Mouse (Mus musculus): ENCODE data around the gene Rnf186. TPM values are rescaled to one million over a fixed set of nuclear protein-coding genes. Genes with fewer than 3 reads are reported as not detected.
"Not testable (repeated sequence)": the region's sequence is repeated elsewhere in the genome, so short reads cannot be mapped to it uniquely, and the experiment has no call there.

Rnf186 gene
- total RNA-seq, 1 experiment from 2014 or later, result not detected

- ATAC-seq (replicated peaks; ENCODE audit: low read depth, poor library complexity, severe bottlenecking), result no peak
Observed at GRCm38 (mm10) chr4:138969736-138970135, 2.8 kb downstream of the Rnf186 start.

DNA sequence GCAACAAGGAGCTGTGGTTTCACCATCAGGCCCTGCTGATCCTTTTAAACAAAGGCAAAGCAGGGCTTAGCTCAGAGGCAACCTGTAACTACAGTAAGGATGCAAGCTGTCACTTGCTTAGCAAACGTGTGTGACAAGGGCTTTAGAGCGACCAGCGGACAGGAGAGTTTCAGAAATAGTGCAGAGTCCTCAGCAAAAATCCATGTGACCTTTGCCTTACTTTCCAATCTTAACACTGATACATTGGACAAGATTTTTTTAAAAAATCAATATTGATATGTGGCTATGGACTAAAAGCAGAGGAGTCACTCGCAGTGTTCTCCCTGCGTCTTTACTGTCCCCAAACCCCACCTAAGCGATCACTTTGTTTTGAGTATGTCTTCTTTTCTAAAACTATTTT lies 4.5 kb downstream of the Rnf186 start:
- no peak for ATAC-seq (replicated peaks; ENCODE audit: low read depth, poor library complexity, severe bottlenecking)

GRCm38 (mm10) chr4:138972139-138972826 lies 5.4 kb downstream of the Rnf186 start:
- peak; percentile 59 for ATAC-seq (replicated peaks; ENCODE audit: low read depth, poor library complexity, severe bottlenecking)

GRCm38 (mm10) chr4:138972827-138973718 lies 6.2 kb downstream of the Rnf186 start, which contains the start of gene Tmco4:
Tmco4 (plus strand) TSS chr4:138972888.
- peak; percentile 77 for ATAC-seq (replicated peaks; ENCODE audit: low read depth, poor library complexity, severe bottlenecking)

- 0 out of 2 replicates have a peak, but pooled peaks have one; percentile 0 for ATAC-seq (replicated peaks; ENCODE audit: low read depth, poor library complexity, severe bottlenecking)
Observed at GRCm38 (mm10) chr4:138973719-138974115, 6.8 kb downstream of the Rnf186 start.

DNA sequence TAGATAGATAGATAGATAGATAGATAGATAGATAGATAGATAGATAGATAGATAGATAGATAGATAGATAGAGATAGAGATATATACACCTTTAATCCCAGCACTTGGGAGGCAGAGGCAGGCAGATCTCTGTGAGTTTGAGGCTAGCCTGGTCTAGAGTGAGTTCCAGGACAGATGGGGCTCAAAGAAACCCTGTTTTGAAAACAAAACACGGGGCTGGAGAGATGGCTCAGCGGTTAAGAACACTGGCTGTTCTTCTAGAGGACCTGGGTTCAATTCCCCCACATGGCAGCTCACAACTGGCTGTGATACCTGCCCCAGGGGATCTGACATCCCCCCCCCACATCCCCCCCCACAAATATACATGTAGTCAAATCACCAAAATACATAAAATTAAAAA lies 7.6 kb downstream of the Rnf186 start:
- not testable (repeated sequence) for ATAC-seq (replicated peaks; ENCODE audit: low read depth, poor library complexity, severe bottlenecking)

- no peak for ATAC-seq (replicated peaks; ENCODE audit: low read depth, poor library complexity, severe bottlenecking)
Observed at GRCm38 (mm10) chr4:138975194-138975593, 8.3 kb downstream of the Rnf186 start.

DNA sequence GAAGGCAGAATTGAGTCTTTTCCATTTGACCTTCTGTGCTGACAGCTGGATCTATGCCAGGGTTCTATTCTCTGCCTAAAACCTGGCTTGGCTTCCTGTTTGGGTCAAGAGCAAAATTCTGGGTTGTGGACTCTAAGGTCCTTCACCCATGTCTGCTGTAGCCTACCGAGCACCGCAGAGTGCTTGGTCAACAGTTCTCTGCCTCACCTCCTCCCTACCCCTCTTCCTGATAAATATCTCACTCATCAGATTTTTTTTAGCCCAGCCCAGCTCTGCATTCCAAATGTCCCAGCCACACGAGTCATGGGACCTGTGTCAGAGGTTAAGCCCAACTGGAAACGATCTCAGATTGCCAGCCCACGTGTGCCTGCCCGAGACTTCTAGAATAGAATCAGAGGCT lies 9.1 kb downstream of the Rnf186 start:
- no peak for ATAC-seq (replicated peaks; ENCODE audit: low read depth, poor library complexity, severe bottlenecking)

DNA sequence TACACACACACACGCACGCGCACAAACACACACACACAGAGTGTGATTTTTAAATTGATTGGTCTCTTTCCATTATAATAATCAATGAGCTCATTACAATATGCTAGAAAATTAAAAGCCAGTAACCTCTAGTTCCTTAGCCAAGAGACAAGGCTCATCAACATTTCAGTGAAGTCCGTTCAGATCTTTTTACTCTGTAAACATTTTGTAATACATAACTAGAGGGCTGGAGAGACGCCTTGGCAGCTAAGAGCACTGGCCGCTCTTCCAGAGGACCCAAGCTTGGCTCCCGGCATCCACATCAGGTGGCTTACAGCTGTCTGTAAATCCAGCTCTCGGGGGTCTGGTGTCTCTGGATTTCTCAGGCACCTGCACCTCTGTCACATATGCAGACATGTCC lies 13.1 kb downstream of the Rnf186 start:
- ATAC-seq (replicated peaks; ENCODE audit: low read depth, poor library complexity, severe bottlenecking), result no peak

DNA sequence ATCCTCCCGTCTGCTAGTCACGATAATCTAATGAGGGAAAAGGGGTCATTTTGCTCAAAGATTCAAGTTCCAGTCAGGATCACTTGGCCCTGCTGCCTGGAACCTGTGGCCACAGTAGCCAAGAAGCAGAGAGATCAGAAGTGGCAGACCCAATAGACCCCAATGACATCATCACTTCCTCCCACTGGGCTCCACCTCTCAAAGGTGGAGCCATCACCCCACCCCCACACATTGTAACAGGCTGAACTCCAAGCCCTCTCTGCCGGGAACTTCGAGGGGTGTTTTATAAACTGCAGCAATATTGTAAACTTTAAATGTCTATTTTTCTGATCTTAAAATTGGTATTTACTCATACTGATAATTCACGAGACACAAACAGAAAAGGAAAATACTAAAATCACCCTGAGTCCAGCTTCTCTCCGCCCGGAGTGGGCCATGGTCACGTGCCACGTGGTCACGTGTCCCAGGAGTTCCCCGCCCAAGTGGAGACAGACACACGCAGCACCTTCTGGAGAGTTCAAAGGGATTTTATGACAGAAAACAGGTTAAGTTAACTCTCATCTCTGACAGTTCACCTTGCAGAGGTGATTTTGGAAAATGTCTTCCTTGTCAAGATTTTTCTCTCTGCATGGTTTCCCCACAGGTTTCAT lies 14.0 kb downstream of the Rnf186 start:
- ATAC-seq (replicated peaks; ENCODE audit: low read depth, poor library complexity, severe bottlenecking), result no peak

- no peak for ATAC-seq (replicated peaks; ENCODE audit: low read depth, poor library complexity, severe bottlenecking)
Observed at GRCm38 (mm10) chr4:138983422-138983821, 16.5 kb downstream of the Rnf186 start.

- no peak for ATAC-seq (replicated peaks; ENCODE audit: low read depth, poor library complexity, severe bottlenecking)
Observed at GRCm38 (mm10) chr4:138984744-138985143, 17.8 kb downstream of the Rnf186 start.

DNA sequence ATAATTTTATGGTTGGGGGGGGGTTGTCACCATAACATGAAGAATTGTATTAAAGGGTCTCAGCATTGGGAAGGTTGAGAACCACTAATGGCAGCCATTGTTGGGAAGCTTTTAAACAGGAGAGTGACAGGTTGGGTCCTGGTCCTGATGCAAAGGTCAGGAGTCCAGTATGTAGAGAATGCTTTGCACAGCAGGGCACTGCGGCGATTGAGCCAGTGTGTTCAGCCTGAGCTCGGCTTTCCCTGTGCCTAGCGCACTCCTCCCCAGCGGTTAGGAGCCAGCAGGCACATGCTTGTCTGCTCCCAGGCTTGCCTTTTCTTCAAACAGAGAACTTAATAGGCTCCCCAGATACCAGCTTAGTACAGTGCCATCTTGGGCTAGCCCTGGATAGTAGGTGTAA lies 19.4 kb downstream of the Rnf186 start:
- ATAC-seq (replicated peaks; ENCODE audit: low read depth, poor library complexity, severe bottlenecking), result no peak

- no peak for ATAC-seq (replicated peaks; ENCODE audit: low read depth, poor library complexity, severe bottlenecking)
Observed at GRCm38 (mm10) chr4:138994389-138994788, 27.5 kb downstream of the Rnf186 start.

GRCm38 (mm10) chr4:138996410-138996809 lies 29.5 kb downstream of the Rnf186 start:
- ATAC-seq (replicated peaks; ENCODE audit: low read depth, poor library complexity, severe bottlenecking), result no peak

- no peak for ATAC-seq (replicated peaks; ENCODE audit: low read depth, poor library complexity, severe bottlenecking)
Observed at GRCm38 (mm10) chr4:138997121-138997520, 30.2 kb downstream of the Rnf186 start.

GRCm38 (mm10) chr4:138998611-138999010 lies 31.7 kb downstream of the Rnf186 start:
- ATAC-seq (replicated peaks; ENCODE audit: low read depth, poor library complexity, severe bottlenecking), result no peak

DNA sequence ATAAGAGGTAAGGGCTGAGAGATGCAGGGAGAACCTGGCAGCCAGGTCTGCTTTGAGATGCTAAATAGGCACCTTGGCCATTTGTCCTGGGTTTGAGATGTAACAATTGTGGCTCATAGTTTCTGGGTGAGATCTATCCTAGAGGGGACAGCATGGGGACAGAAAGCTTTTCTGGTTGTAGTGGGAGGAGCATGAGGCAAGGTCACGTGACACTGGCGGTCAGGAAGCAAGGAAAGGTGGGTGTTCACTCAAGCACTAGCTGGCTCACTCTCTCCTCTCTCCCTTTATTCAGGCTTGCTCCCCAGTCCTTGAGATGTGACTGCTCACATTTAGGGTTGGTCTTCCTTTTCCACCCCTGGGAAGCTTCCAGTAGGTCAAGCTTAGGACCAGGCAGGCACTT lies 34.1 kb downstream of the Rnf186 start:
- ATAC-seq (replicated peaks; ENCODE audit: low read depth, poor library complexity, severe bottlenecking), result no peak

DNA sequence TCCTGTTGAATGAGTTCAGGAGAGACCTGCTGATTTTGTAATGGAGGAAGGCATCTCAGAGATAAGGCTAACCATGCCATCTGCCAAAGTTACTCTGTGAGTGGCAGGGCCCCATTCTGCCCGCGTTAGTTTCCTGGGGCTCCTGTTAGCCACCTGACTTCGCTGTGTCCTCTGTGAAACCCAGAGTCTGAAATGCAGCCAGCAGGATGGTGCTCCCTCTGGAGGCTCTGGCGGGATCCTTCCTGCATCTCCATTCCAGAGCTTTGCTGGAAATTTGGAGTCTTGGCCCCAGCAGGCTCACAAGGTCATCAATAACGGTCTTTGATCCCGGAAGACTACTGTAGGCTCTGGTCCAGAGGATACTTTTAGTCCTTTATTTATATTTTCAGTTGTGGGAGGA lies 34.5 kb downstream of the Rnf186 start:
- no peak for ATAC-seq (replicated peaks; ENCODE audit: low read depth, poor library complexity, severe bottlenecking)

DNA sequence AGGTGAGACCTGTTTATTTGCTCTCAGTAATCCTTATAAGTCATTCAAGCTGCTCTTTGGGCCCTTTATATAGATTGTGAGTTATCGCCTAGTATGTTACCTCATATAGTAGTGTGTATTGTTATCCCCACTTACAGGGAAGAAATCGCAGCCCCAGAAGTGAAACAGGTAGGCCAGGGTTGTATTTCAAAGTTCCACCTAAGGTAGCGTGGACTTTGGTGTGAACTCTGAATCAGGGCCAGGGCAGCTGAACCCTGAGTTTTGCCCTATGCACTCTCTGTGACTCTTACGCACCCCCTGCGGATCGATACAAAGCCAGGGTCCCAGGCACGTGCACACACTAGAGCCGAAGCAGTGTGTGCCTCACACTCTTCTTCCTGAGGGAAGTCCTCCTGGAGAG lies 37.2 kb downstream of the Rnf186 start:
- ATAC-seq (replicated peaks; ENCODE audit: low read depth, poor library complexity, severe bottlenecking), result no peak

- ATAC-seq (replicated peaks; ENCODE audit: low read depth, poor library complexity, severe bottlenecking), result no peak
Observed at GRCm38 (mm10) chr4:139005214-139005613, 38.3 kb downstream of the Rnf186 start.
